Mouse (Mus musculus): ENCODE data around the gene Smtn.

The Smtn gene

DNA sequence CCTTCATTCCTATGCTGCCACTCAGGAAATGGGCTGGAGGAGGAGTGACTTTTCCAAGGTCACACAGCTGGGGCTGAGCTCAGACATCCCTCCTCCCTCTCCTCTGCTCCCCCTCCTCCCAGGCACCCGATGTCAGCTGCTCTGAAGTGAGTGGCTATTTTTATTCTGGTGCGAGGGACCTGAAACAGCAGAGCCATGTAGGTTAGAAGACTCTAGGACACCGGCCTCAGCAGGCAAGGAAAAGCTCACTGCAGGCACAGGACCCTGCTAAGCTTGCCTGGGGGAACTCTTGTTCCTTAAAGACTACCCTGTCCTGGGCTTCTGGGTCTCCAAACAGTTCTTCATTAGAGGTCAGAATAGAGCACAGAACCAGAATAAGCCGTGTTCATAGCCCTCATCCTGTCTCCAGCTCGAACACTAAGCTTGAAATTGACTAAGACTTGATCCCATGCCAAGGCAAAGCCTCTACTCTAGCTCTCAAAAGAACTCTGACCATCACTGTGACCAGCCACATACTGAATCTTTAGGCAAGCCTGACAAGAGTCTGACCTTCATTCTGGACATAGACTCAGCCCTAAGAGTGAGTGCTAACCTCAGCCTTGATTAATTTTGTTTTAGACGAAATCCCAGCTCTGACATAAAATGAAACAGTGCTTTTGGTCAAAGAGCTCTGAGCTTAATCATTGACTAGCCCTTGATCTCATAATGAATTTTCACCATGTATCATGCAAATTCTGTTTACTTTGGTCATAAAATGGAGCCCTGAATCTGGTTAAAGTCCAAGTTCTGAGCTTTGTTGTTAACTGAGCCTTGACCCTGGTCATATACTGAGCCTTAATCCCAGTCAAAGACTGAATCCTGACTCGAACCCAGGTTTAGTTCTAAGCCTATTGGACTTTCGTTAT lies 31.0 kb downstream of the Smtn start:
- DNase-seq (ENCODE audit: low spot score) = no peak

DNA sequence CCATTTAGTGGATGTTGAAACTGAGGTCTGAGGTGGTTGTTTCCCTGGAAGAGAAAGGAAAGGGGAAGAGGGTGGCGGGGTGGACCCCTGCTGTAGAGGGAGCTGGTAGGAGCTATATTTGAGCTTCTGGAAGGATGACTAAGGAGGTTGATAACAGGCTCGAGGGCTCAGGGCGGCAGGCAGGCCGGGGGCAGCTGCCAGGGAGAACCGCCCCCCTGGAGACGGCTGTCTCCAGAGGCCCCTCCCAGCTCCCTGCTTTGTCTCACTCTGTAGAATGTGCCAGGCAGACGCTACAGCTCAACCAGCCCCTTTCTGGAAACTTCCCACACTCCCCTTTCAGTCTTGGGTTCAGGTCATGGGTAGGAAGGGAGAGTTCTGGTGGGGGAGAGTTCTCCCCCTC lies 32.2 kb downstream of the Smtn start:
- no peak for DNase-seq (ENCODE audit: low spot score)

DNA sequence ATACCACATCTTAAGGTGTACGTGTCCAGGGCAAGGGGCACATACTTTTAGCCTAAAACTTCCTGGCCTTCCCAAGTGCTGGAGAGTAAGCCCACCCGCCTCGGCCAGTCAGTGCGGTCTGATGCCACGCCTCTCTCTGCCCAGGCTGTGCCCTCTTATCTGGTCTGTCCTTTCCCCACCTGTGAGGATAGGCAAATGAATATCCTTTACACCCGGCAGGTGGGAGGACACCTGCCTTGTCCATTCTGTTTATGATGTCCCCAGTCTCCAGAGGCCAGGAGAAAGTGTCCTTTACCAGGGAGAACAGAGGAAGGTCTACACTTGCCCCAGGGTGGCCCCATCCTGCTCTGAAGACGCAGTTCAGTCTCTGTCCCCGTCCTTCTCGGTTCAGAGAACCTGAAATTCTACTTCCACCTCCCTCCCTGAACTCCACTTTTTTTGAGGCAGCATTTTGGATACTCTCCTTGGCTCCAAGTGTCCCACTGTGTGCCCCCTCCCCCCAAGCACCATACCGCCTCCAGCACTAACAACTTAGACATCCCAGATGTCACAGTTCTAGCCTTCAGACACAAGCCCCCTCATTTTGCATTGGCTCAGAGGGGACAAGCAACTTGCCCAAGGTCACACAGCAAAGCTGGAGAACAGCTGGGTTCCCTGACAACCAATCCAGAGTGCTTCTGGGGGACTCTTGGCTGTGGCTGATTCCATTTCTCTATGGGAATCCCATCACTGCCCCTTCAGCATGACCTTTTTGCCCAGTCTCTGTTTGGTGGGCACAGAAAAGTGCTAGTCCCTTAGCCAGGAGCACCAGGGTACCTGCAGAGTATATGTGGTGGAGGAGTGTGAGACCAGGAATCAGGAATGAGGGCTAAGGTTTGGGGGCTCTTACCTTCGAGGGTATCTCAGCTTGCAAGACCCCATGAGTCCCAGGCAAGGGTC lies 36.4 kb downstream of the Smtn start:
- DNase-seq (ENCODE audit: low spot score) = no peak

- DNase-seq (ENCODE audit: low spot score) = no peak
Measured at GRCm38 (mm10) chr11:3502459-3503072, 37.8 kb downstream of the Smtn start.

DNA sequence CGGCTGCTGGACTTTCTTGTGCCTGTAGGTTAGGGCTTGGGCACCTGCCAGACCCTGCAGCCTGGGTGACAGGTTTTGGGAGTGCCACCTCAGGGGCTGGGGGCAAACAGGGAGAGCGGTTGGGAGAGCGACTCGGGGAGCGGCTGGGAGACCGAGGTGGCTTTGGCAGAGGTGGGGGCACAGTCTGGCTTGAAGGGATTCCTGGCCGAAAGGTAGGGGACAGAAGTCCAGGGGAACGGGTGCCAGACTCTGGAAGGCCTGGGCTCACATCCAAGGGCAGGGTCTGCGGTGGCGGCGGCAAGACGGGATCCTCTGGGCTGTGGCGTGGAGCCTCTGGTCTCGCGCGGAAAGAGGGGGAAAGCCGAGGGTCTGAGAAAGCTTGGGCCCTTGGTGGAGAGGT lies 38.4 kb downstream of the Smtn start:
- no peak for DNase-seq (ENCODE audit: low spot score)

- DNase-seq (ENCODE audit: low spot score) = no peak
Measured at GRCm38 (mm10) chr11:3497296-3497695, 43.1 kb downstream of the Smtn start.

DNA sequence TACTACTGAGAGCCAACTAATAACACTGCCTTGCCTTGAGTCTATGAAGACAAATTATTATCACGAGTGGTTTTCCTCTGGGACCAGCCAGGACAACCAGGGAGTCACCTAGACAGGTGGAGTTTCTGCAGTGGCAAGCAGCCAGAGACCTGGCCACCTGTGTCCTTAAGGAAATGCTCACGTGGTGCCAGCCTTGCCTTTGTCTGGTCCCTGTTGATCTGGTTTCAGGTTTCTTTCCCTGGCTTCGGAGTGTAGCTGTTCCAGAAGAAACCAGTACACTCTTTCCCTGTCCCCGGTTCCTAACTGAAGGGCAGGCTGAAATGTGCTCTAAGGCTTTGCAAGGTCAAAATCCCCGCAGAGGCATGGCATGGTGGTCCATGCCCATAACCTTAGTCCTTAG lies 43.7 kb downstream of the Smtn start:
- DNase-seq (ENCODE audit: low spot score) = no peak

DNA sequence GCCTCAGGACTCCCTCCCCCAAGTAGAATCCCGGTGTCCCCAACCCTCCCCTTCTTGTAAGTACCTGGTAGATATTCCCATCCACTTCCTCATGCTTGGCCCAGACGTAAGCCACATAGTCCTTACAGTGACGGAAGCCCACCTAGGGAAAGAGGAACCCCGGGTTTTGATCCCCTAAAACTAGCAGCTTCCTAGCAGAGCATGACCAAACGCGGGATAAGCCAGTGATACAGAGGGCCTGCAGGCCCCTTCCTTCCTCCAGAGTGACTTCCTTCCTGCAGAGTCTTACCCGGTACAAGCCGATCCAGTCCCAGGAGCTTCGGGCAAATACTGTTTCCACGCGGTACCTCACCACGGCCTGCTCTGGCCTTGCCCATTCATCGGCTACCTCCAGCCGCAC lies 44.9 kb downstream of the Smtn start:
- DNase-seq (ENCODE audit: low spot score) = no peak

DNA sequence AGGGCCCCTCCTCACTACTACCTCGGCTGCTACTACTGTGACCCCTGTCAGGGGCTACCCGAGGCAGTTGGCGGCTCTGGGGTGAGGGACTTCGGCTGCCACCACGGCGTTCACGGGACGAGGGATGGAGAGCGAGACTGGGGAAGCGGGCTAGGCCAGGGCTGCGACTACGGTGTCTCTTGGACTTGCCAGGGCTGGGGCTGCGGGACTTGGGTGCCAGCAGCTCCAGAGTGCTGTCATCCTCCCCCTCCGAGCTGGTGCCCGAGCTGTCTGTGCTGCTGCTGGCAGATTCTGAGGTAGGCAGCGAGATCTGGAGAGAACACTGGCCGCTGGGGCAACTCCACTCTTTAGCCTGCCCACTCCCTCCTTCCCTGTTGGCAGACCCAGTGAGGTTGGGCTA lies 45.6 kb downstream of the Smtn start:
- DNase-seq (ENCODE audit: low spot score) = no peak

GRCm38 (mm10) chr11:3492748-3493147 lies 47.7 kb downstream of the Smtn start:
- no peak for DNase-seq (ENCODE audit: low spot score)

- no peak for DNase-seq (ENCODE audit: low spot score)
Measured at GRCm38 (mm10) chr11:3489036-3489435, 51.4 kb downstream of the Smtn start.

DNA sequence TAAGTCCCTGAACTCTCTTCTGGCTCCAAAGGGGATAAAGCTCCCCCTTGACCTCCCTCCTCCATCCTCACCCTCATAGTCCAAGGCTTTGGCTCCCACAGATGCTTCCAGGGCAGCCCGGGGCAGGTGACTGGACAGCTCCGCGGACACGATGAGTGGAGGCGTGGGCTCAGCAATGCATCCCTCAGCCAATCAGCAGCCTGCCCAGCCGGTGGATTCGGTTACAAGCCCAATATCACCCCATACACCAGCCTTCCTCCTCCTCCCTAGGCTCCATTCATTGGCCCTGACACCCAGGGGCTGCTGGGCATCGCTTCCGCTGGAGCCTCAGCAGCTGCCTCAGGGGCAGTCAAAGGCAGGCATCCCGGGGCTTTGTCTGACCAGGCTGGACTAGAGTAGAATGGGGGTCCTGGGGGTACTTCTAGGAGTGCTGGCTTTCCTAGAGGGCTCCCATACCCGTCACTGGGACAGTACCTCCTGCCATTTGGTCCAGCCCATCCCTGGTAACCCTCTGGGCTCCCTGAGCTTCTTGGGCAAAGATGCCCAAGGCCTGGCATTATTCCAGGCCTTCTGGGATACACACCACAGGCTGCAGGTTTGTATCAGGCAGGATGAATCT lies 52.4 kb downstream of the Smtn start, which contains the start of gene Pla2g3:
Pla2g3 (plus strand) TSS at position 333 of the 619 bp plus-strand sequence.
- peak; percentile 35 for DNase-seq (ENCODE audit: low spot score)

DNA sequence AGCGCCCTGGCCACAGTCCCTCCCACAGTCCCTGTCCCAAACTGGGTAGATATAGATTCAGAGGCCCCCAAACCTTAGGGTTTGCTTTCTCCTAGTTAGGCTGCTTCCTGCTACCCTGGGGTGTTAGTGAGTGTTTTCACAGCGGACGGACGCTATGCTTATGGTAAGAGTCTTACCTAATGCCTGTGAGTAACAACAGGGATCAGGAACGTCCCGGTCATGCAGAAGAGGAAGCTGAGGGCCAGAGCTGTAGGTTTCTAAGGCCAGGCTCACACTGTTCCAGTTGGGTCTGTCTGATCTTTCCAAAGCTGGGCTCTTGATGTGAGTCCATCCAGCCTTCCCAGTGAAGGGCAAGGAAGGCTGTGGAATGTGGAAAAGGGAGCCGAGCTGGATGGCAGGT lies 54.1 kb downstream of the Smtn start:
- DNase-seq (ENCODE audit: low spot score) = no peak

GRCm38 (mm10) chr11:3483980-3484642 lies 56.3 kb downstream of the Smtn start:
- DNase-seq (ENCODE audit: low spot score) = no peak

GRCm38 (mm10) chr11:3475489-3475888 lies 64.9 kb downstream of the Smtn start:
- DNase-seq (ENCODE audit: low spot score) = no peak

- DNase-seq (ENCODE audit: low spot score) = no peak
Measured at GRCm38 (mm10) chr11:3474480-3475115, 65.8 kb downstream of the Smtn start.

DNA sequence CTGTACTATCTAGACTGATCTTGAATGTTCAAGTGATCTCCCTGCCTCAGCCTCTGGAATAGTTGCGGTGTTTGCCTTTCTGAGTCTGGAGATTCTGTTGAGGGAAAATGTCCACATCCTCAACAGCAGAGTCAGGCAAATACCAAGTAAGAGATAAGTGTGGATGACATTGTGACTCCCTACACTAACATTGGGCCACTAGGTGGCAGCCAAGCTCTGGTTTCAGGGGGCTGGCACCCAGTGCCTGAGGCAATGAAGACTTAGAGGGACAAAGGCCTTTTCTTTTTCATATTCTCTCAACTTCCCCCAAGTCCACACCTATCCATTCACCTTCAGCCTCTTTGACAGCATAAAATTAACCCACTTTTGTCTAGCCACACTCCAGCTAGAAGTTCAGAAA lies 67.9 kb downstream of the Smtn start:
- peak; percentile 92 for DNase-seq (ENCODE audit: low spot score)

GRCm38 (mm10) chr11:3471448-3471850 lies 69.0 kb downstream of the Smtn start:
- no peak for DNase-seq (ENCODE audit: low spot score)
